Mouse (Mus musculus) spleen, adult 2 months (tissue): ENCODE data around the gene Cox6a2.
A peak's percentile ranks its signal among the peaks of the same experiment; 100 is the strongest.

ENCODE experiments used
- CTCF ChIP-seq: fragments of 200-500 bp; IDR thresholded peaks from 2 replicates; pipeline ENCODE4 v1.5.1; 2011; ENCODE audit warnings: mild to moderate bottlenecking, inconsistent platforms; ENCODE audit not compliant: insufficient read depth, insufficient read length, insufficient replicate concordance; ENCODE audit errors: extremely low read depth
- POLR2A ChIP-seq: fragments of 200-500 bp; IDR thresholded peaks from 2 replicates; pipeline ENCODE4 v1.6.1; 2011; ENCODE audit warnings: low read depth, low read length, inconsistent platforms

DNA sequence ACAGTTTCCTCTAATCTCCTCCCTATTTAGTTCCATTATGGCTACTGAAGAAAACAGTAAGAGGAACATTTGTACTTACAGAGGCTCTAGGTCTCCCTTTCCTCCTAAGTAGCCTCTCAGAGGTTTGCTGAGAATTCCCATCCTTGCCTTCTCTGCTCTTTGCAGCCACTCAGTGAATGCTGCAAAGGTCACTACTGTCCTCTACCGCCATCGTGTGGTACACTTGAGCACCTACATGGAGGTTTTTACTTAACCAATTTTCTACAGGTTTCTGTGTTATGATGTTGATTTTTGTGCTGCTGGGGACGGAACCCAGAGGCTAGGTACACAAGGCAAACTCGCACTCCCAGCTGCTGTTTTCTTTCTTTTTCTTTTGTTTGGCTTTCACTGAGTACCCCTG lies 2.0 kb upstream of the Cox6a2 start:
- TF ChIP-seq CTCF (peak; percentile 69; the same call in 1 of the 2 replicates), POLR2A (no peak)
